Mouse (Mus musculus) ovary, postnatal 10 days (tissue): Measurements from ENCODE around the gene Ciao2a.

ENCODE experiments used
- DNase-seq: peaks from one replicate; pipeline ENCODE4 v3.0.0; 2022; ENCODE audit warnings: low spot score

Ciao2a gene

GRCm38 (mm10) chr9:66126456-66127192 is at the start of gene Ciao2a, which contains the start of gene Snx1:
Gene Ciao2a (plus strand): TSS chr9:66126611.
Gene Snx1 (minus strand): TSS chr9:66126587.
- peak; percentile 64 for DNase-seq

DNA sequence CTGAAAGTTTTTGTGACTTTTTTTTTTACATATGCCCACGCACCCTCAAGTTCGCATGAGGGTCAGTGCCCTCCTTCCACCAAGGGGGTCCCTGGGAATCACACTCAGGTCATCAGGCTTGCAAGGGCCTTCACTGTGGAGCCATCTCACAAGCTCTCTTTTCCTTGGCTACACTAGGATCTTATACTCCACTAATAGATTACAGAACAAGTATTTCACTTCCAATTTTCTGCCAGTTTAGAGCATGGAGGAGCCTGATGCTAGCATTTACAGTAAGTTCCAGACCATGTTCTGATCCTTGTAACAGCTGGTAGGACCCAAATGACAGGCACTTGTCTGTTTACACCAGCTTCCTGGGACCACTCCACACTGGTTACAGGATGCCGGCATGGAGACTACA is 48.3 kb upstream of the Ciao2a start:
- DNase-seq, result no peak

DNA sequence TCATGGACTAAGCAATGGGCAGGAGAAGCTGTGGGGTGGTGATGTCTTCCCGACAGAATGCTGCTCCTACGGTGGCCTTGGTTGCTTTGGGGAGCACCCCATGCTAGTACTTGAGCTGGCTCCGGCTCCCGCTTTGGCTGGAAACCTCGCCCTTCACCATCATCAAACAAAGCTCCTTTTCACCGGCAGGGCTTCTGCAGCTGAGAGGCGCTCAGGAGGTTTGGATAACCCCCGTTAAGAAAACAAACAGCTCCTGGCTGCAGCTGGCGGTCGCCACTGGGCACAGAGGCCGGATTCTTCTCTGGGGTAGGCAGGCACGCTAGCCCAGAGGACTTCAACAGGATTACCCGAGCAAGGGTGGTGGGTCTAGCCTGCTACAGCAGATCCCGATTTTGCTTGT is 47.9 kb upstream of the Ciao2a start:
- DNase-seq, result no peak

DNA sequence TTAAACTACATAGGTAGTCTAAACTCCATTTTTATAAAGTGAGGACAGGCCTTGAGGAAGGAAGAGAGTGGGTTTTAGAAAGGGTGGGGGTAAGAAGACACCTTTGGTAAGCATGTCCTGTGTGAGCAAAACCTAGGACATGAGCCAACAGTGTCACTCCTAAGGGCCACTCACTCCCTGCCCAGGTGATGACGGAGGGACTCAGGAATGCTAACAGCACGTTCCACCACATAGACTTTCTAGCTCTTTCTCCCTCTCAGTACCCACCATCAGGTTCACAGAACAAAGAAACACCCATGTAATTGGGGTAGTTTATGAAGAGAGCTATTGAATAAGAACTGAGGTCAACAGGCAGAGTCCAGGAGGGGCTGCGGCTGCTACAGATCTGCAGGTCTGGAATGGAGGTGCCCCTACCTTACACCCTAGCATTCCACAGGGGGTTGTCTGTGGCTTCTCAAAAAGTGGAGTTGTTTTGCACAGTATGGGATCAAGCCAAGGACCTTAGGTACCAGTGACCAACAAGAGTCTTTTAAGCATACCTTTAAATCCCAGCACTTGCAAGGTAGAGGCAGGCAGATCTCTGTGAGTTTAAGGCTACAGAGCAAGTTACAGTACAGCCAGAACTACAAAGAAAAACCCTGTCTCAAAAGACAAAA is 45.5 kb upstream of the Ciao2a start:
- no peak for DNase-seq

DNA sequence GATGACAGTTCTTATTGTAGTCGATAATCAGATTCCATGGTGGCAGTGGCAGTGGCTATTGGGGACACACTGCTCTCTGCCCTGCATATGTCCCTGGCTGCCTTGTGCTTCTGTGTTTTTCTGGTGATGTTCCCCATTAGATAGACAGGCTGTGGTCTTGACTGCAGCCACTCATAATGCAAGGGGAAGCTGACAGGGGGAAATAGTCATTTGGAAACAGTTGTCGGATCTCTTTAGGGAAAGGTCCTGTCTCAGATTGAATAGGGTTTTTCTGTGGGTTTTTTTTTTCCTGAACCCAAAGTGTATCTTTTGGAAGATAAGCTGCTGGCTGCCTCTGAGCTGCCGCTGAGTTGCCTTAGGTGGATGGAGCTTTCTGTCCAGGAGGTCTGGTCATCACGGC is 44.4 kb upstream of the Ciao2a start:
- DNase-seq, result no peak

- DNase-seq, result no peak
Measured at GRCm38 (mm10) chr9:66084171-66084570, 42.2 kb upstream of the Ciao2a start.

DNA sequence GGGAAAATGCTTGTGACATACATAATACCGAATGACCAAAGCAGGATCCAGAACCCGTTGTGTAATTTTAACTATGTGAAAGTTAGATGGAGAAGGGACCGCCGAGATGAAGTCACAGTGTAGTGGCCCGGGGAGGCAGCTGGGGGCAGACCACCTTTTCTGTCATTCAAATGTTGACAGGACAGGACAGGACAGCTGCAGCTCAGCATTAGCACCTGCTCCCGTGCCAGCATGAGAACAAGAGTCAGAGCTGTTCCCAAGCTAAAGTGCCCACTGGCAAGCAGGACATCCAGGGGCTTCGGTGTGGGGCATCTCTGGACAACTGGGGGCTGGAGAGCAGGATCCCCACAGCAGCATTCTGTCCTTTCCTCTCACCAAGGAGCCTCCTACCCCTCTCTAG is 39.3 kb upstream of the Ciao2a start:
- no peak for DNase-seq

GRCm38 (mm10) chr9:66088411-66088810 is 38.0 kb upstream of the Ciao2a start:
- DNase-seq, result no peak

GRCm38 (mm10) chr9:66090593-66091244 is 35.7 kb upstream of the Ciao2a start:
- DNase-seq, result no peak

GRCm38 (mm10) chr9:66091327-66092231 is 34.8 kb upstream of the Ciao2a start:
- no peak for DNase-seq

DNA sequence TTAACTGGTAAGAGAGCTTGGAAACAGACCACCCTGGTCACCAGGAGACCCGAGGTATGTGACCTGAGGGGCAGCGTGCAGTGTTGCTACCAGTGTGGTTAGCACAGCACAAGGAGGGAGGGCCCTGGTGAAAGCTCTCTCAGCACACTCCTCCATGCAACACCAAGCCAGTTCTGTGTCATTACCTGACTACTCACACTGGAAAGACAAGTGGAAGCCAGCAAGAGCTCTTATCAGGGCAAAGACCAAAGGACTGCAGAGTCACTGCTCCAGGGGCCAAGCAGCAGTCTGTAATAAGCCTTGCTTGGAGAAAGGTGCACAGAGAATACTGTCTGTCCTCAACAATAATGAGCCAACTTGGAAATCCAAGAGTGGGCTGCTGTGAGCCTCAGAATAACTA is 33.7 kb upstream of the Ciao2a start:
- DNase-seq, result no peak

- DNase-seq, result no peak
Measured at GRCm38 (mm10) chr9:66101577-66101976, 24.8 kb upstream of the Ciao2a start.

- DNase-seq, result no peak
Measured at GRCm38 (mm10) chr9:66102668-66103067, 23.7 kb upstream of the Ciao2a start.

DNA sequence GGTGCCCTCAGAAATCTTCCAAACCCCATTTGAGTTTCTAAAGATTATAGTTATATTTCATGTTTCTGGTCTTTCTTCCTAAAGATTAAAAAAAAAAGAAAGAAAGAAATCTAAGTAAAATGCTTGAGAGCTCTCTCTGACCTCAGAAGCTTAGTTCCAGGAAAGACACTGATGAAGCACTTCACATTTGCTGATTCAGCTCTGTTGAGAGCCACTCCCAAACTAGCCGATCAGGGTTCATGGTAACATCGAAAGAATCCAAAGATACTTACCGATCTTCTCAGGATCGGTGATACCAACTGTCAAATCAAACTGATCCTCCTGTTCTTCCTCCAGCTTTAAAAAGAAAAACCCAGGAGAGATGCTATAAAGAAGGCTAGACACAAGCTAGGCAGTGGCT is 21.8 kb upstream of the Ciao2a start:
- no peak for DNase-seq

GRCm38 (mm10) chr9:66105168-66105567 is 21.2 kb upstream of the Ciao2a start:
- no peak for DNase-seq

- no peak for DNase-seq
Measured at GRCm38 (mm10) chr9:66109574-66109973, 16.8 kb upstream of the Ciao2a start.

DNA sequence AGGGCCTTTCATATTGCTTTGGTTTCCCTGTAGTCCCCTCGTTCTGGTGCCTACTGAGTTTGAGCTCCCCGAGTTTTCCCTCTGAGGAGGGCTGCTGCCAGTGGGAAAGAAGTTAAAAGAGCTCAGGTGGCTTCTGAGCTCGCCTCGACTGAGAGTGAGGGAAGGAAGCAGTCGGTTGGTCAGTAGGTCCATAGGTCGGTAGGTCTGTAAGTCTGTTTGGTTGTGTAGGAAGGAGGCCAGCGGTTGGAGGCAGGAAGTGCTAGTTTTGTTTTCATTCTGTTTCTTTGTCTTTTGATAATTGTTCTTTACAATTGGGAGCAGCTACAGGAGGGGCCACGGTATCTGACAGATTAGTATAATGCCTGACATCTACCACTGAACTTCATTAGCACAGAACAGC is 16.3 kb upstream of the Ciao2a start:
- DNase-seq, result no peak

DNA sequence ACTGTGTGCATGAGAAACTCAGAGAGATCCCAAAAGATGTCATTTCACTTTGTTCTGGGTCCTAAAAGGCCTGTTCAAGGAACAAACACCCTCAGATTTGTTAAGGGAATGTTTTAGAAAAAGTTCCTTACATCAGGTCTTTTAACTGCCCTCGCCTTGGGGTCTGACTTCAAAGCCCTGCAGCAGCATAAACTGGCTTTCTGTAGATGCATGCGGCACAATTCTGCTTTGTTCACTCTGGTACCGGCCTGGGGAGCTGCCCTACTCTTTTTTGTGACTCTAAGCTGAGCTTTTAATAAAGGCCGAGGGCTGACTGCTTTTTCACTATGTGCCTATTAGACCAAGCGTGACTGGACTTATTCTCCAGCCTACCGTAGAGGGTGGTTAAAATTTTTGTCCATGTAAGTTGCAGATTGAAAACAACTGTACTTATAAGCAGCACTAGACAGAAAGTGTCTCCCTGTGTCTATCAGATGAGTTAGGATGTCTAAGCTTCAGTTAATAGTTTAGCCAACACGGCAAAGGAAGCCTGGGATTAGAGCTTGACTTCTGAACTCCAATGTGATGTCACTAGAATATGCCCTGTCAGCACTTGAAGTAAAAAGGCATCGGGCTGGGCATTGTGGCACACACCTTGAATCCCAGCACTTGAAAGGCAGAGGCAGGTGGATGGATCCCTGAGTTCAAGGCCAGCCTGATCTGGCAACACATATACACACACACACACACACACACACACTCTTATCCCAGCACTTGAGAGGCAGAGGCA is 15.6 kb upstream of the Ciao2a start:
- no peak for DNase-seq

DNA sequence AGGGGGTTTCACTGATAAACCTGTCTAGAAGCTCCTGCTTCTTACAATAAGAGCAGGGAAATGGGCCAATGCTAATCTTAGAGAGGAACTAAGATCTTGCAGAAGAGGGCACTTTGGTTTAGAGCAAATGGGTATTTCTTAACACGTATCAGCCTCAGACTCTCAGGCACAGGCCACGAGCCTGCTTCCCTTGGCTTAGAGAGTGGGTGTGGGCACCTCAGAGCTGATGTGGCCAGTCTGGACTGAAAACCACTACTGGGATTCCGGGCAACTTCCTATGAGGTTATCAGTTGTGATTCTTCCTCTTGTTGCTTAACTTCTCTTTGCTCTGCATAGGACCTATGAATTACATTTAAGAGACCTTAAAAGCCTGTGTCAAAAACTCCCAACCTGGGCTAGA is 12.1 kb upstream of the Ciao2a start:
- no peak for DNase-seq

GRCm38 (mm10) chr9:66116890-66117289 is 9.5 kb upstream of the Ciao2a start:
- no peak for DNase-seq

DNA sequence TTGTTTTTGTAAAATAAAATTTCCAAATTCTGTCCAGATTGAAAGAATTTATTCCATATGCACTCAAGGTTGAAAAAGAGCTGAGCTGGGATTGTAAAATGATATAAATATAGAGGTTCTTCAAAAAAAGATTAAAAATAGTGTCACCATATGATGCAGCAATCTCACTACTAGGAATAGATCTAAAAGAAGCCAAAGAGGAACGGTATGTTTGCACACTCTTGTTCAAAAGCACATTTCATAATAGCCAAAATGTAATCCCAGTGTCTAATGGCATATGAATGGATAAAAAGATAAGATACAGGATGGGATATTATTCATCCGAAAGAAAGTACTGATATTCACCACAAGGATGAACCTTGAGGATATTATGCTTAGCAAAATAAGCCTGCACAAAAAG is 6.9 kb upstream of the Ciao2a start:
- no peak for DNase-seq
